Mouse (Mus musculus) limb, embryonic 10.5 days (tissue): ENCODE data around the gene Olfr560. TPM values are rescaled to one million over a fixed set of nuclear protein-coding genes. Genes with fewer than 3 reads are reported as not detected.

Experiments used
- DNase-seq: peaks from one replicate; pipeline ENCODE4 v3.0.0-alpha.2; 2017; ENCODE audit warnings: low spot score
- H3K27ac ChIP-seq: fragments of 300-500 bp; sonication (generic); 2 replicates; pipeline ENCODE4 v1.5.1; 2016; ENCODE audit warnings: mild to moderate bottlenecking
- H3K27me3 ChIP-seq: fragments of 300-500 bp; sonication (generic); 2 replicates; pipeline ENCODE4 v1.6.1; 2016; ENCODE audit warnings: low read depth, mild to moderate bottlenecking; ENCODE audit not compliant: poor library complexity, severe bottlenecking
- H3K36me3 ChIP-seq: fragments of 300-500 bp; sonication (generic); 2 replicates; pipeline ENCODE4 v1.6.1; 2016; ENCODE audit warnings: mild to moderate bottlenecking, moderate library complexity
- H3K4me1 ChIP-seq: fragments of 300-500 bp; sonication (generic); 2 replicates; pipeline ENCODE4 v1.6.1; 2016
- H3K4me3 ChIP-seq: fragments of 300-500 bp; sonication (generic); 2 replicates; pipeline ENCODE4 v1.5.1; 2016; ENCODE audit warnings: mild to moderate bottlenecking, moderate library complexity
- H3K9me3 ChIP-seq: fragments of 300-500 bp; sonication (generic); replicated peaks from 2 replicates; pipeline ENCODE4 v1.6.1; 2016; ENCODE audit warnings: mild to moderate bottlenecking
- WGBS: fragments of 180-500 bp; shearing (Covaris S2); methylation state at CpG from one replicate; pipeline ENCODE4 v1.1.7; 2016; 5-methylcytosine and 5-hydroxymethylcytosine counted together
- polyA plus RNA-seq: library from polyadenylated mRNA; unstranded; fragments of >200 nt; fragmentation: Nextera tagmentation; extraction: Ambion mirVana; gene quantifications from 2 replicates; pipeline ENCODE4 v1.2.1, GENCODE M21; 2016

Gene Olfr560
- not detected in 2 replicates for polyA plus RNA-seq

DNA sequence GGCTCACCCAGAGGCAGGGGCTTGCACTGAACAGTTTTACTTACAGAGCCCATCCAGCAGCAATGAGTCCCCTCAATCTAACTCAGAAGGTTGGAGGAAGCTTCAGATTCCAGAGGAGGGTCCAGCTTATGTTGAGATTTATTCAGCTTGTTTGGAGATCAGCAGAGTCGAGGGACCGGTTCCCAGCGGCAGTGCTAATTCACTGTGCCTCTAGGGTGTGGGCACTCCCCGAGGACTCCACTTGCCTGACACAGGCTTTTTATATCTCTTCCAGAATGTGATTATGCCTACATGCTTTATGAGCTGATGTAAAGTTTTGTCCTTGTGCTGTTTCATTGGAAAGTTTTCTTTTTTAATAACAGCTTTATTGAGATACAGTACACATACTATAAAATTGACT is at the start of gene Olfr560, which contains the start of gene Olfr78:
TSS of gene Olfr560 (minus strand) at position 101 of the 400 bp plus-strand sequence.
TSS of gene Olfr78 (minus strand) at position 206 of the 400 bp plus-strand sequence.
- Histone ChIP-seq H3K4me3 (no peak within 1 kb of the TSS), H3K27ac (no peak within 1 kb of the TSS), H3K4me1 (no peaks in the 10 kb centered on the region), H3K9me3 (no peaks in the 10 kb centered on the region), H3K27me3 (no peaks in the 10 kb centered on the region), H3K36me3 (no peaks in the 10 kb centered on the region)
- WGBS, result 78% methylated on average over 4 of the region's 4 CpGs
- DNase-seq, result no peak

DNA sequence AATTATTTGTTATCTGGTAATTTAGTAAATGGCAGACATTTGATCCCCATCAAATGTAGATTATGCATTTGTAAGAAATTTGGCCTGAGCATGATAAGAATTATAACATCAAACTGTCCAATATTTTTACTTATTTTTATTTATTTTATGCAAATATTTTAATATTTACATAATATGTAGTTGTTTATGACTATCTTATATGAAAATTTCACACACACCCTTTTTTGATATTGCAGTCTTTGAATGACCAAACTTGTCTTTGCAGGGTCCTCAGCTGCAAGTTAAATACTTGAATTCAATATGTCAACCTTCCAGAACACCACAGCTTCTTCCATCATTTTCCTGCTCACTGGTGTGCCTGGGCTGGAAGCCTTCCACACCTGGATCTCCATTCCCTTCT is 44.0 kb upstream of the Olfr560 start, which contains the start of gene Olfr564:
TSS of gene Olfr564 (plus strand) at position 301 of the 400 bp plus-strand sequence.
- no peak within 1 kb of the TSS for H3K27ac ChIP-seq
- no peak for DNase-seq
- no peaks in the 10 kb centered on the region for H3K36me3 ChIP-seq
- no peaks in the 10 kb centered on the region for H3K27me3 ChIP-seq
- H3K4me3 ChIP-seq, result no peak within 1 kb of the TSS
- H3K4me1 ChIP-seq, result no peaks in the 10 kb centered on the region
- H3K9me3 ChIP-seq, result no peaks in the 10 kb centered on the region

DNA sequence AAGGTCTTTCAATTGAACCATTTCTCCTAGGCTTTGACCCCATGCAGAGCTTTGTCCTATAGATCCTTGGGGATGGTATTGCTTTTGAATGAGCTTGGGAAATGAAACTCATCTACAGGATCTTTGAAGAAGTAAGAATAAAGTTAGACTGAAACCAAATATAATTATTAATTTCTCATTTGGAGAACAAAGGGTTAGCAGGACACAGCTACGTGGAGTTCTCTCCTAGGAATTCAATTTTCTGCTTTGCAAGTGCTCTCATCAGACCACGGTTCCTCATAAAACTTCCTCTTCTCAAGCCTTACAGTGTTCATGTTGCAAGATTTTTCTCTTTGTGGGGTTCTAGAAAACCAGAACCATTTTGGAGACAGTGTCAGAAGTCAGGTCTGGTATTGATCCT is 11.8 kb upstream of the Olfr560 start, which contains the start of gene Olfr561:
TSS of gene Olfr561 (plus strand) at position 301 of the 400 bp plus-strand sequence.
- no peak for DNase-seq
- 93% methylated on average over 2 of the region's 2 CpGs for WGBS
- Histone ChIP-seq H3K27me3 (no peaks in the 10 kb centered on the region), H3K4me3 (no peak within 1 kb of the TSS), H3K4me1 (no peaks in the 10 kb centered on the region), H3K36me3 (no peaks in the 10 kb centered on the region), H3K9me3 (no peaks in the 10 kb centered on the region), H3K27ac (no peak within 1 kb of the TSS)

DNA sequence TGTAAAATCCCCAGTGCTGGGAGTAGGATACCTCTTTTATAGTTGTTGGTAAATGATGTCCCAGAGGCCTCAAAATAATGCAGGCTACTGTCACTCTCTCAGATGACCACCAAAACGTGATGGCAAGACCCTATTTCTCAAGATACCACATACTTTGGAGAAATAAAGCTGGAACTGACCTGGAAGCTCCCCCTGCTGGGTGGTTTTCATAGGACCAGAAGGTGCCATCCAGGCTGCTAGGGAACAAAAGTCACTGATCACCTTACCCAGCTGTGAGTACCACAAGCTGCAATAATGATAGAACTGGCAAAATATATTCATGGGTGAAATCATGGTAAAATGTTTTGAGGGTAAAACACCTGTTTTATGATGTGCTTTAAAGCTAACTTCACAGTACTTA is 7.1 kb downstream of the Olfr560 start:
- WGBS, result 23% methylated on average over 1 of the region's 1 CpGs
- Histone ChIP-seq H3K27me3 (no peaks in the 10 kb centered on the region), H3K36me3 (no peaks in the 10 kb centered on the region), H3K9me3 (no peaks in the 10 kb centered on the region), H3K27ac (no peak overlapping the region), H3K4me3 (no peak overlapping the region), H3K4me1 (no peaks in the 10 kb centered on the region)
- no peak for DNase-seq

DNA sequence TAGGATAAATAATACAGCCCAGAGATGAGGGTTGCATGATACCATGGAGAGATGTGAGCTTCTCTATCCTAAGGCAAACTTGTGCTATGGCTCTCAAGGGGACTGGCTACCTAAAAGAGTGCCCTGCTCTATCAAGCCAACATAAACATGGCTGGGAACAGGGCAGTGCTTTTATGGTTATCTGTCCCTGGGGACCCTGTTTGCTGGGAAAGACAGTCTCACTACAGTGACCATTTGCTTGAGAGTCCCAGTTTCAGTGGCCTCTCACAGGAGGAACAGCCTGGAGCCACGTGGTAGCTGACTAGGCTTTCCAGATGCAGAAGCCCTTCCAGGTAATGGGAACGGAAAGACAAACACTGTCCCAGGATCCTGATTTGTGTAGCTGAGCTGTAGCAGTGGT is 21.5 kb downstream of the Olfr560 start:
- DNase-seq, result no peak
- H3K27ac ChIP-seq, result no peak overlapping the region
- no peaks in the 10 kb centered on the region for H3K9me3 ChIP-seq
- WGBS, result 68% methylated on average over 2 of the region's 2 CpGs
- no peaks in the 10 kb centered on the region for H3K36me3 ChIP-seq
- H3K4me3 ChIP-seq, result no peak overlapping the region
- H3K4me1 ChIP-seq, result no peaks in the 10 kb centered on the region
- H3K27me3 ChIP-seq, result no peaks in the 10 kb centered on the region

DNA sequence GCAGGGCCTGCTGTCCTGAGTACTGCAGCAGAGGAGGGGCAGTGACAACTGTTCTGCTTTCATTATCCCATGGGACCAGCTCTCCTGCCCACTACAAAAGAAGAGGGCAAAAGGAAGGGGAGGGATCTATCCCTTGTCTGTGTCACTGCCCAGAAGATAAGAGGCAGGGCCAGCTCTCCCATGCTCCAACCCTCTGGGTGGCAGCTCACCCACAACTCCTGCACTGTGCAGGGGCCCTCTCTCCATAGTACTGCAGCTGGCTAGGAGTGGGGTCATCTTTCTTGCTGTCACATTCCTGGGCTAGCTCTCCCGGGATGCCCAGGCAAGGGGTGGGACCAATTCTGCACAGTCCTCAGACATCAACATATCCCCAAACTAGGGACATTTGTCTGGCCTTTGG is 25.4 kb downstream of the Olfr560 start:
- no peaks in the 10 kb centered on the region for H3K9me3 ChIP-seq

DNA sequence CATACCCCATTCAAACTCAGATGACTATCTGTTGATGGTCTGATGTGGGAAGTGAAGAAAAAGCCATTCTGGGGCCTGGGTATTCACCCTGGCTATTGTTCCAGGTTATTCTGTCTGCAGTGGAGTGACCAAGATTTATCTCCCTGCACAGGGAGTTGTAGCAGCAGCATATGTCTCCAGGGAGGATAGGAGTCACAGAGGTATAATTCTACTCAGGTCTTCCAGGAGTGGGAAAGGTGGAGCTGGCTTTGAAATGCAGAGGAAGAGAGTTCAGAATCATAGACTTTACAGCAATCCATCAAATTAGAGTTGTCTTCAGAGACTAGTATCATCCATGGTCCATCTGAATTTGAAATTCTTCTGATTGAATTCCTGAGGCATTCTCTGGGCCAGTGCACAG is 31.8 kb downstream of the Olfr560 start, which contains the start of gene Olfr559:
TSS of gene Olfr559 (minus strand) at position 101 of the 400 bp plus-strand sequence.
- H3K36me3 ChIP-seq, result no peaks in the 10 kb centered on the region
- no peak within 1 kb of the TSS for H3K27ac ChIP-seq
- no peaks in the 10 kb centered on the region for H3K27me3 ChIP-seq
- H3K9me3 ChIP-seq, result no peaks in the 10 kb centered on the region
- H3K4me1 ChIP-seq, result no peaks in the 10 kb centered on the region
- H3K4me3 ChIP-seq, result no peak within 1 kb of the TSS
- no peak for DNase-seq

More for the DNA sequence above, 25.4 kb downstream of the Olfr560 start:
- no peak overlapping the region for H3K4me3 ChIP-seq
- H3K4me1 ChIP-seq, result no peaks in the 10 kb centered on the region
- WGBS, result 31% methylated on average over 1 of the region's 1 CpGs
- H3K27ac ChIP-seq, result no peak overlapping the region
- H3K36me3 ChIP-seq, result no peaks in the 10 kb centered on the region
- no peak for DNase-seq
- no peaks in the 10 kb centered on the region for H3K27me3 ChIP-seq

DNA sequence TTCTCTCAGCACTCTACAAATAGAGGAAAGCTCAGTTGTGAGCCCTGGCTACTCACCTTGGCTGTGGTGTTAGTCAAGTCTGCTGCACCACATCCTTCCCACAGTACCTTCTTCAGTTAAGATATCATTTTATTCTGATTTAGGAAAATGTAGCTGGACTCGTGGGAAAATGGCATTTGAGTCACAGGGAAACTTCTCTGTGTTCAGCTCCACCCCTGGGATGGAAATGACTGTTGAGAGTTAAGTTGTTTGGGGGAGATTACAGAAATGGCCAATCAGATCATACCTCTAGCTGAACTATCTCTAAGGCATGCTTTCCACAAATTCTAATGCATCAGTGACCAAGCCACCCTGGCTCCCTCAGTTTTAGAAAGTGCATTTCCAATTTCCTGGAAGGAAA is 40.2 kb downstream of the Olfr560 start, which contains the start of gene Olfr33:
TSS of gene Olfr33 (minus strand) at position 101 of the 400 bp plus-strand sequence.
- no peak for DNase-seq
- no peaks in the 10 kb centered on the region for H3K36me3 ChIP-seq
- 58% methylated on average over 1 of the region's 1 CpGs for WGBS
- H3K27ac ChIP-seq, result no peak within 1 kb of the TSS
- no peak within 1 kb of the TSS for H3K4me3 ChIP-seq
- no peaks in the 10 kb centered on the region for H3K27me3 ChIP-seq
- H3K4me1 ChIP-seq, result no peaks in the 10 kb centered on the region
- no peaks in the 10 kb centered on the region for H3K9me3 ChIP-seq

DNA sequence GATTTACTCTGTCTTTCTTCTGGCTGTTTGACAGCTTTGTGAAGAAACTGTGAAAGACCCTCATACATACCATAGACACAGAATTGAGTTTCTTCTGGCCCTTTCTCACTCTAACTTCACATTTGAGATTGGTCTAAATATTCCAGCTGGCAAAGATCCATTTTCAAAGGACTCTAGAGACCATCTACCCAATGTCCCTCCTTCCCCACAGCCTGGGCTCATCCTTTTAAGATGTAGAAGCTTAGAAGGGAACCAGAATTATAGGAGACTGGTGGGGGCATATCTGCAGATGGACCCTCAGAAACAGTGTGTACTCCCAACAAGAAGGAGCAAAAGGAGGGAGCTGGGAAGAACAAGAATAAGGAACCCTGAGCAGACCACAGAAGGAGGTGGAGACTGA is 57.3 kb downstream of the Olfr560 start, which contains the start of gene Olfr558:
TSS of gene Olfr558 (plus strand) at position 301 of the 400 bp plus-strand sequence.
- no peaks in the 10 kb centered on the region for H3K4me1 ChIP-seq
- no peak within 1 kb of the TSS for H3K27ac ChIP-seq
- H3K4me3 ChIP-seq, result no peak within 1 kb of the TSS
- H3K36me3 ChIP-seq, result no peaks in the 10 kb centered on the region
- H3K27me3 ChIP-seq, result no peaks in the 10 kb centered on the region
- no peak for DNase-seq
- no peaks in the 10 kb centered on the region for H3K9me3 ChIP-seq

Other genes starting within 250 kb of the Olfr560 start
- not detected in 2 replicates for gene Olfr547, start 224.6 kb downstream of the Olfr560 start, polyA plus RNA-seq
- not detected in 2 replicates for gene Olfr548-ps1, start 218.5 kb downstream of the Olfr560 start, polyA plus RNA-seq
- not detected in 2 replicates for gene Olfr549, start 209.5 kb downstream of the Olfr560 start, polyA plus RNA-seq
- 0.39 and 0.48 TPM in 2 replicates for gene Trim21, start 193.9 kb downstream of the Olfr560 start, polyA plus RNA-seq
- not detected in 2 replicates for gene Olfr550, start 187.9 kb downstream of the Olfr560 start, polyA plus RNA-seq
- gene Olfr551, start 167.5 kb downstream of the Olfr560 start, polyA plus RNA-seq, result not detected in 2 replicates
- not detected in 2 replicates for gene Olfr552, start 161.6 kb downstream of the Olfr560 start, polyA plus RNA-seq
- gene Olfr553, start 141.1 kb downstream of the Olfr560 start, polyA plus RNA-seq, result not detected in 2 replicates
- gene Olfr554, start 120.9 kb downstream of the Olfr560 start, polyA plus RNA-seq, result not detected in 2 replicates
- gene Olfr555, start 100.5 kb downstream of the Olfr560 start, polyA plus RNA-seq, result not detected in 2 replicates
- not detected in 2 replicates for gene Olfr556, start 94.5 kb downstream of the Olfr560 start, polyA plus RNA-seq
- gene Trim68, start 72.0 kb downstream of the Olfr560 start, polyA plus RNA-seq, result 7.8 and 13.0 TPM in 2 replicates
- gene Olfr557, start 63.5 kb downstream of the Olfr560 start, polyA plus RNA-seq, result not detected in 2 replicates
- not detected in 2 replicates for gene Olfr558, start 57.2 kb downstream of the Olfr560 start, polyA plus RNA-seq
- gene Olfr33, start 40.3 kb downstream of the Olfr560 start, polyA plus RNA-seq, result not detected in 2 replicates
- not detected in 2 replicates for gene Olfr559, start 31.9 kb downstream of the Olfr560 start, polyA plus RNA-seq
- gene Olfr78, start 105 bp upstream of the Olfr560 start, polyA plus RNA-seq, result not detected in 2 replicates
- gene Olfr561, start 11.9 kb upstream of the Olfr560 start, polyA plus RNA-seq, result not detected in 2 replicates
- gene Olfr564, start 44.1 kb upstream of the Olfr560 start, polyA plus RNA-seq, result not detected in 2 replicates
- not detected in 2 replicates for gene Olfr566, start 99.4 kb upstream of the Olfr560 start, polyA plus RNA-seq
- gene Olfr568, start 117.8 kb upstream of the Olfr560 start, polyA plus RNA-seq, result not detected in 2 replicates
- gene Olfr569, start 131.5 kb upstream of the Olfr560 start, polyA plus RNA-seq, result not detected in 2 replicates
- not detected in 2 replicates for gene Olfr570, start 135.2 kb upstream of the Olfr560 start, polyA plus RNA-seq
- gene Olfr571, start 158.2 kb upstream of the Olfr560 start, polyA plus RNA-seq, result not detected in 2 replicates
- not detected in 2 replicates for gene Olfr572, start 165.0 kb upstream of the Olfr560 start, polyA plus RNA-seq
- gene Olfr573-ps1, start 183.2 kb upstream of the Olfr560 start, polyA plus RNA-seq, result not detected in 2 replicates
- gene Olfr574, start 189.1 kb upstream of the Olfr560 start, polyA plus RNA-seq, result not detected in 2 replicates
- not detected in 2 replicates for gene Olfr575, start 199.4 kb upstream of the Olfr560 start, polyA plus RNA-seq
- not detected in 2 replicates for gene Olfr576, start 203.3 kb upstream of the Olfr560 start, polyA plus RNA-seq
- gene Olfr577, start 216.6 kb upstream of the Olfr560 start, polyA plus RNA-seq, result not detected in 2 replicates
- not detected in 2 replicates for gene Olfr578, start 230.0 kb upstream of the Olfr560 start, polyA plus RNA-seq